8 mouse cellular contexts compared by ENCODE assay signal in the genomic region with DNA sequence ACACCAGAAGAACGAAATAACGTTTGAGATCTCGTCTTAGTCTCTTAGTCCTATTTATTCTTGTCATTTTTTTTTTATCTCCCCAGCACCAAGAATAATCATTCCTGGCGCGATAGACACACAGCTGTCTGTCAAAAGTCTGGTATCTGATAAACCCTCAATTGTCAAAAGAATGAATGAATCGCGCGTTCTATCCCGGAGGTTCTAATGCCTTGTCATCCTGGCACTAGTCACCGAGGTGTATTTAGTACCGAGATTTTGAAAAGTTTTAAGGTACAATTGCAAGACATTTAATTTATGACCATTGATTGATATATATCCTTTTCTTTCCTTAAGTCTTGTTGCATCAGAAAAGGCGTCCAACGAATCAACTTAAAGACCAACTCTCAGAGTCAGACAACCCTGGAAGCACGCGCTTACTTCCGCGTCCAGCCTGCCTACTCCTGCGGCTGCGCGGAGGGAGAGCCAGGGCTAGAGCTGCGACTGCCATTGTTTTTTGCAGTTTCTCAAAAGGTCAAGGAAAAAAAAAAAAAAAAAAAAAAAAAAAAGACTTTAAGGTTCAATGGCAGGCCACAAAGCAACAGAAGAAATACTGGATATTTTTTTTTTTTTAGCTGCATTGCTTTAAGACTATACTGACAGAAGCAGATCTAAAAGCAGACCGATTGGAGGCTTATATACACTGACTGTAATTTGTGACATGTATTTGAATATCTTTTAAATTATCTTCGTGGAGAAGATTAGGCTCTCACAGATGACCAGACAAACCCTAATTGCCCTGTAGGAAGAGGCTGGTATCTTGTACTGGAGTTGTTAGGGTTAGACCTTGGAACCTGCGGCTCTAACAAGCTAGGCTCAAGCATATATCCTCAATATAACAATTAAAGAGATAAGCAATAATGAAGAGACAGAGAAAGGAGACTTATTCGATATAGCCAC. TPM values are rescaled to one million over a fixed set of nuclear protein-coding genes. Genes with fewer than 3 reads are reported as not detected.
DNase-seq lines count a peak whose midpoint lies in the region; ATAC-seq lines count a peak whose summit lies in the region.

No protein-coding gene starts in this region.

- 12% methylated on average over 25 of the region's 25 CpGs for WGBS in hindbrain, embryonic 15.5 days

- H3K9me3 ChIP-seq in hindbrain, embryonic 15.5 days = no peaks in the 10 kb centered on the region

- H3K36me3 ChIP-seq in hindbrain, embryonic 15.5 days = no peaks in the 10 kb centered on the region

- H3K4me2 ChIP-seq in hindbrain, embryonic 15.5 days = peak overlapping the region; percentile 79

- peak overlapping the region; percentile 89 for H3K27ac ChIP-seq in hindbrain, embryonic 15.5 days (replicated peaks)

- H3K4me1 ChIP-seq in hindbrain, embryonic 15.5 days (replicated peaks) = peaks cover 37% of the 10 kb centered on the region

- H3K9ac ChIP-seq in hindbrain, embryonic 15.5 days = peak overlapping the region; percentile 26

- peak; percentile 52 for ATAC-seq in hindbrain, embryonic 15.5 days (ENCODE audit: low FRiP score, low read depth)

- no peaks in the 10 kb centered on the region for H3K27me3 ChIP-seq in hindbrain, embryonic 15.5 days

- peak; percentile 81 for DNase-seq in R1 (ENCODE audit: low read depth, low spot score)
- peak; percentile 74 for DNase-seq in cerebellum, adult 9-10 months
- peak; percentile 32 to 74 for DNase-seq in frontal cortex, adult 2 months (ENCODE audit: extremely low spot score in 1 of 2, low spot score in 1 of 2)
- peak; percentile 62 to 69 for DNase-seq in layer of hippocampus, postnatal 36 days
- peak; percentile 82 to 87 for DNase-seq in lung, postnatal 4 days
- peak; percentile 72 for DNase-seq in right cerebral cortex, adult 2 months (ENCODE audit: low spot score in 2 of 2)
- peak; percentile 74 for DNase-seq in yolk sac, embryonic 10.5 days (ENCODE audit: low spot score)

- H3K4me3 ChIP-seq in hindbrain, embryonic 15.5 days = peak overlapping the region; percentile 99

RNA-seq across cellular contexts. Expression of gene Ubr2, which starts 0.6 kb away (rescaled TPM):
- polyA plus RNA-seq in frontal cortex, adult 2 months (2012; rRNA removed) = 33.6 and 41.7 TPM in 2 replicates
- 16.1 and 16.5 TPM in 2 replicates for polyA plus RNA-seq in hindbrain, embryonic 15.5 days (2015; fragmentation: Nextera tagmentation; extraction: Ambion mirVana)
- 10 to 100 TPM; 59.3 to 64.2 TPM for total RNA-seq in layer of hippocampus, postnatal 36 days (2021)

Comparison
In these comparisons a context has a peak if more than half of its experiments do, and no peak if none do; other contexts are left out.
1. Peak in every context shown above with its lines: DNase-seq, ATAC-seq, H3K4me3 ChIP-seq and H3K27ac ChIP-seq.